Mouse (Mus musculus) ovary, postnatal 10 days (tissue): ENCODE results near the gene Hoxa2.

Experiments
- DNase-seq: peaks from one replicate; pipeline ENCODE4 v3.0.0; 2022; ENCODE audit warnings: low spot score

The Hoxa2 gene

DNA sequence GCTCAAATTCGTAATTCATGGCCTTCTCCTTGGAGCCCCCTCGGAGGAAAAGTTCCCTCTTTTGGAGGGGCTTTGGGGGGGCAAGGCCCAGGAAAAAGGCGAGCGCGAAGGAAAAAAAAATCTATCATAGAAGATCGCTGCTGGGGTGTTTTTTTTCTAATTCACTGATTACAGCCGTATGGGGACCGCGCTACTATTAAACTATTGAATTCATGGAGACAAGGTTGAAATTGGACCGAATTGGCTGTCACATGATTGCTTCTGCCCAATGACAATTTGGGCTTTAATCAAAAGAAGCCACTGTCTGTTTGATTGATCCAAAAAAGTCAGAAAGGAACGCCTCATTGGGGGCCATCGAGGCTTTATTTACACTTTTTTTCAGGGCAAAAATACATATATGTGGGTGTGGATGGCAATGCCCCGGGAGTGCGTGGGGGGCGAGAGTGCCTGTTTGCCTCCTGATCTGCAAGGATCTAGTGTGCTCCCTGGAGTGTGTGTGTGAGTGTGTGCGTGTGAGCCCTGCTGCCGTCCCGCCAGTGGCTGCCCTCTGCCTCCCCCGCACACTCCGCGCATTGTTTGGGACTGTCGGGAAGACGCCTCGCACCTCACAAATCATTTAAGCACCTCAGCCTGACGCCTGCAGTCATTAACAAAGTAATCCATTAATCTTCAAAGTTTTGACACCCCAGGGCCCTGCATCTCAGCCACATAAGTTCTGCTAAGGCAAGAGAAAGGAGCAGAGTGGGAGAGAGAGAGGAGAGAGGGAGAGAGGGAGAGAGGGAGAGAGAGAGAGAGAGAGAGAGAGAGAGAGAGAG lies at the start of gene Hoxa2:
Hoxa2 (minus strand) TSS at position 206 of the 815 bp plus-strand sequence.
- no peak for DNase-seq

DNA sequence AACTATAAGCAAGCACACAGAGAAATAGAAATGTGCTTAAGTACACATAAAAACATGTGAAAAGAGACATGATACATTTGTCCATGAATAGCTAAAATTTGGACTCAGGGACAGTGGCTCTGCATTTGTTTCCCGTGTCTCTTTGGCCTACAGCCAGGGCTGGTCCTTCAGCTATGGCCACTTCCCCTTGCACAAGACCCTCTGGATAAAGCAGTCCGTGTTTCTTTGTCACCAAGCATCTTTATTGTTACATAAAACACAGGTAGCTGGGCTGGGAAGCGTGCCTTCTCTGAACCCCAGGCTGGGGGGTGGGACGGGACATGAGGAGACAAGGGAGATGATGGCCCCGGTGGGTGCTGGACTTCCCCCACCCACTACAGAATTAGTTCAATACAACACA lies 49.6 kb upstream of the Hoxa2 start:
- DNase-seq, result no peak

DNA sequence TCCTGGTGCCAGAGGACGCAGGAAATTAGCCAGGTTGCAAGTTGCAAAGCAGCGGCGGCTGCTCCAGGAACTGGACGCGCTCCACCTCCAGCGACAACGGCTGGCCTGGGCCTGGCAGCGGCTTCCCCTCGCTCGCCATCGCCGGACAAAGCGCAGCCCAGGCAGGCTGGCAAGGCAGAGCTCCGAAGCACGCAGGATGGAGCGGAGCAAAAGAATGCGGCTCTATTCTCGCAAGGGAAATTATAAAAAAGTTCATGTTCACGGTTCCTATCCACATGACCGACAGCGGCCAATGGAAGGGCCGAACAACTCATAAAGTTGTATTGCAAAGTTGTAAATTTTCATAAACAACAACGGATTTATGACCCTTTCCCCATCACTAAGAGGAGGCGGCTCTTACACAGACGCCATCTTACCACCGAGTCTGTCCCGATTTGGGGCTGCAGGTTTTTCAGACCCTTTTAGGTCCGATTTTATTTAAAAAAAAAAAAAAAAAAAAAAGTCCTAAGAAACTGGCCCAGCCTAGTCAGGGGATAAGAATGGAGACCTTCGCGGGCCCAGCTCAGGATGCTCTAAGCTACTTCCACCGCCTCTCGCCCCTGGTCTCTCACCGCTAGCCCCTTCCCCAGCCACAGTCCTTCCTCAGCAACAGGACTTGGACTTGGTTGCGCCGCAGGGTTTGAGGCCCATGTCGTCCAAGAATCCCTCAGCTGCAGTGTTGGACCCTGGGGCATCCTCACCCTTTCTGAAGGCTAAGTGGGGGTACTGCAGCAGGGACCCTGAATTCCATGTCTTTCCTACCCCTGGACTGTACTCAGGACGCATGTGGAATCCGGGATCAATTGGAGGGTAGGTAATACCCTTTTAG lies 48.7 kb upstream of the Hoxa2 start, which contains the start of the genes Hoxa3 and Gm28308:
Hoxa3 (minus strand) TSS at position 218 of the 868 bp plus-strand sequence.
Gm28308 (minus strand) TSS at position 221 of the 868 bp plus-strand sequence.
- peak; percentile 2 for DNase-seq

DNA sequence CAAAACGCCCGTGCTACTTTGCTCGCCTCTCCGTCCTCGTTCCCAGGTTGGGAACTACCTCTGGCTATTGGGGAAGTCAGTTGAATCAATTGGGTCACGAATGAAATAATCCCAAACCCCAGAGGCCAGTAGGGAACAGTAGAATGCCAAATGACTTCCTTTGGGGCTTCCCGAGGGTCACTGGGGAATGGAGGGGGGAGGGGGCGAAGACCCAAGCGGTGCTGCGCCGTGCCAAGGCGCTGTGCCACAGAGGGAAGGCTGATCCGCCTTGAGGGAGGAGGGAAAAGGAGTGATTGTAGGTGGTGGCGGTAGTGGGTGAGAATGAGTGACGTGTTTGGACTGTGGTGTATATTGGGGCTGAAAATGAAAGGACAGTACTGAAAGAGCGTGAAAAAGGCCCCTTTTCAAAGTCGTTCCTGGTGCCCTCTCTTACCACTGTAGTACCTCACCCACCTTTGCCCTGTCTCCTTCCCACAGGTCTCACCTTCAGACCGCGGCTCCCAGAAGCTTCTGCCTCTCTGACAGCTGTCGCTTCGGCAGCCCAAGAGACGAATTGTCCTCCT lies 48.0 kb upstream of the Hoxa2 start:
- DNase-seq, result peak; percentile 31

DNA sequence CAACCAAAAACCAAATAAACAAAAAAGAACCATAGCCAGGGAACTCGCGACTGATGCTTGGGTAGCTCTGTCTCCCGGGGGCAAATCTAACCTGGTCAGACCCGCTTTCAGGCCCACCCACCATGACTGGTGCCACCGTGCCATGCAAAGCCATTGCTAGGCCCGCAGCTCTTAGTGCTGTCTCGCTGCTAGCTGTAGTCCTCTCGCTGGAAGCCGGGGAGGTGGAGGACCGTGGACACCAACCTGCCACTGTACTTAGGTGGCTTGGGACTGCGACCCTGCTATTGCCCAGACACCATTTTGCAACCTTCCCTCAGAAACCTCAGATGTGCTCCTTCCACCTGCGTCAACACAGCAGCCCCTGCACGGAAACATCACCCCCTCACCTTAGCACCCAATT lies 47.3 kb upstream of the Hoxa2 start:
- no peak for DNase-seq

DNA sequence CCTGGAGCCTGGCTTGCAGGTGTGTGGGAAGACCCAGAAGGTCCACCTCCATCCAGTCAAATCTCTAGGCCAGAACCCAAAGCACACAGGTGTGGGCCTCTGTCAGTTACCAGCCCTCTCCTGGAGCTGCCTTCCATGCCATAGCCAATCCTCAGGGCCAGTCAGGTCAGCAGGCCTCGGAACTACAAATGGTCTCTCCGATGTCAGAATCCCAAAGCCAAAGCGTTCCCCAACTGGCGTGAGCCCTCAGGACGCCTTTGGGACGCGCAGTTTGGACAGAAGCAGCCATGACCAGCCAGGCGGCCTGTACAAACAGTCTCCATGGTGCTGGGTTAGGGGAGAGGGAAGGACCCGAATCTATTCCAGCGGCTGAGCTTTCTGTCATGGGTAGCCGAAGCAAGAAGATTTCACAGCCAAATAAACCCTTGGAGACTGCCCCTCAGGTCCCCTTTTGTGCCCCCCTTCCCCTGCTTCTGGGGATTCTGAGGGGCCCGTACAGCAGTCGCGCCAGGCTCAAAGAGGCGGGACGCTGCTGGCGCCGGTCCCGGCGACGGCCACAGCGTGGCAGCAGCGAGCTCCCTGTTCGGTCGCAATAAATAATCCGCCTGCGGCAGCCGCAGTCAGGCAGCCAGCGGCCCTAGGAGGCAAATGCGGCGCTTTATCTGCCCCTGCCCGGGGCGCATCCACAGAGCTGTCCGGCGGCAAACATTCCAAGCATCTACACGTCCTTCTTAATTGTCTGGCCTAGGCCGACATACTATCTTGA lies 46.7 kb upstream of the Hoxa2 start:
- DNase-seq, result peak; percentile 65

DNA sequence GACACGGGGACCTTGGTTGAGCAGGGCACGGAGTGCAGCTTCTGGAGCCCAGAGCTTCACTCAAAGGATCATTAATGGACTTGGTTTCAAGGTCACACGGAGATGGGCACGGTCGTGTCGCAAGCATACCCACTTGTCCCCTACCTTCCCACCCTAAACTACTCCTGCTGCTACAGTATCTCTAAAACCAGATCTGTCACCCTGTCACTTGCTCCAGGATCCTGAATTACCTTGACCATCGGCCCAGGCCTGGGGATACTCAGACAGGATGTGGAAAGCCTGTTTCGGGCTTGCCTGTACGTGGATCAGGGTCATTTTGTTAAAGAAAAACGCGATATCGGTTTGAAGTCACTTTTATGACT lies 45.0 kb upstream of the Hoxa2 start:
- DNase-seq, result no peak

DNA sequence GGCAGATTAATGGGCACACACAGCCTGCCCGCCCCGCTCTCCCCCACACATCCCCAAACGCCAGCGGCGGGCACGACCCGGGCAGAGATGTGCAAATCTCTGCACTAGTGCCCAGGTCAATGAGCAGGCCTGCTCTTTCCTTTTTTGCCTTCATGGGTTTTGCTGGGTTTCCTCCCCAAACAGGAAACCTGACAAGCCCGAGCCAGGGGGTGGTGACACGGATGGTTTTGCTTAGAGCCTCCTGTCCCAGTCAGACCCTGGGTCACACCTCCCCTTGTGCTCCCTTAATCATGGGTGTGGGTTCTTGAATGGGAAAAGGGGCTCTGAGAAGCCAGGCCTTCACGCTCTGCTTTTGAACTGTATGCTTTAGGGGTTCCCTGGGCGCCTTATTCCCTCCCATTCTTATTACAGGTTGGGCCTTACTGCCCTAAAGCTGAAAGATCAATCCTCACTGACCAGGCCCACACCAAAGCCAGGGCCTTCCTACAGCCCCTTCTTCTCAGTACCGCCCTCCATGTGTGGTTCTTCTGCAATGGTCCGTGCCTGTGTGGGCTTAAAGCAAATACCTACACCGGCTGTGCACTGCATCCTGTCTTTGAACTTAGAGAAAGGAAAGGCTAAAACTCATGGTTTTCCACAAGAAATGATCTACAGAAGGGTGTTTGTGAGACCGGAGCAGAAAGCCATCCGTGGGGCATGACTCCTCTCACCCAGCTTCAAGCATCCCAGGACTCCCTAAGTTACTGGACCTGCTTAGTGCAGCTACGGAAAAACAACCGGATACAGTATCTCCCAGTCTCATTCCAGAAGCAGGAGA lies 44.4 kb upstream of the Hoxa2 start:
- DNase-seq, result no peak

DNA sequence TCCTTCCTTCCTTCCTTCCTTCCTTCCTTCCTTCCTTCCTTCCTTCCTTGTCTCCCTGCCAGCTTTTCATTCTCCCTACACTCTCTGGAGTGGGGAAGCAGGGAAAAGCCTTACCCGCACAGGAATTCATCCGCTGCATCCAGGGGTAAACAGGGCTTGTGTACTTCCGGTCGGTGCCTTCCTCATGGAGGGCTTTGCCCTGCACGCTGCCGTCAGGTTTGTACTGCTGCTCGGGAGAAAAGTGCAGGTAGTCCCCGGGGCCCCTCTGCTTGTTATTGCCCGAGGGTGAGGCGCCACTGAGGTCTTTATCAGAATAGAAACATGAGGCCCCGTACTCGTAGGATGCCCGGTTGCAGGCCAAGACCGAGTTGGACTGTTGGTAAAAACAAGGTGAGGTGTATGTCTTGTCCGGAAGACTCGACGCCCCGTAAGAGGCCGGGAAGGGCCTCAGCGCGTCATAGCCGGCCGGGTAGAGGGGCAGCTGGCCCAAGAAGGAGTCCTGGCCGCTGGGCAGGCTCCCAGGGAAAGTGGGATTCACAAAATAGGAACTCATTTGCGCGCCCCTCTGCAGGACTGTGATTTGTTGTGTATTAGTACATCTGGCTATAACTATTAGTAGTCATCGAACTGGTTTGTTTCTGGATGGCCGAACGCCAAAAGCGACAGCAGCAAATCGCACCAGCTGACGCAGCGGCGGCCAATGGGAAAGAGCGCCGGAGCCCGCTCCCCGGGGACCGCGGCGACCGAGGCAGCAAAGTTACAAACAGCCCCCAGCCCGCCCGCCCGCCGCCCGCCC lies 43.6 kb upstream of the Hoxa2 start, which contains the start of gene Hoxa6:
Hoxa6 (minus strand) TSS at position 651 of the 796 bp plus-strand sequence.
- DNase-seq, result peak; percentile 21

DNA sequence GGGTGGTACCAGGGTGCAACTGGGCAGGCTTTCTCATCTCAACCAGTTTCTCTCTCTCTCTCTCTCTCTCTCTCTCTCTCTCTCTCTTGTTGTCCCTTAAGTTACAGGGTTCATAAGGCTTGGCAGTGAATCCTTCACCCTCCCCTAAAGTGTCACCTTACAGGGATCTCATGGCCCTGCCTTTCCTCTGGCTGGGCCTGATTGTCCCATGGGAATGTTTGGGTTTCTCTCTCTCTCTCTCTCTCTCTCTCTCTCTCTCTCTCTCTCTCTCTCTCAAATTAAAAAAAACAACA lies 43.0 kb upstream of the Hoxa2 start:
- DNase-seq, result no peak

DNA sequence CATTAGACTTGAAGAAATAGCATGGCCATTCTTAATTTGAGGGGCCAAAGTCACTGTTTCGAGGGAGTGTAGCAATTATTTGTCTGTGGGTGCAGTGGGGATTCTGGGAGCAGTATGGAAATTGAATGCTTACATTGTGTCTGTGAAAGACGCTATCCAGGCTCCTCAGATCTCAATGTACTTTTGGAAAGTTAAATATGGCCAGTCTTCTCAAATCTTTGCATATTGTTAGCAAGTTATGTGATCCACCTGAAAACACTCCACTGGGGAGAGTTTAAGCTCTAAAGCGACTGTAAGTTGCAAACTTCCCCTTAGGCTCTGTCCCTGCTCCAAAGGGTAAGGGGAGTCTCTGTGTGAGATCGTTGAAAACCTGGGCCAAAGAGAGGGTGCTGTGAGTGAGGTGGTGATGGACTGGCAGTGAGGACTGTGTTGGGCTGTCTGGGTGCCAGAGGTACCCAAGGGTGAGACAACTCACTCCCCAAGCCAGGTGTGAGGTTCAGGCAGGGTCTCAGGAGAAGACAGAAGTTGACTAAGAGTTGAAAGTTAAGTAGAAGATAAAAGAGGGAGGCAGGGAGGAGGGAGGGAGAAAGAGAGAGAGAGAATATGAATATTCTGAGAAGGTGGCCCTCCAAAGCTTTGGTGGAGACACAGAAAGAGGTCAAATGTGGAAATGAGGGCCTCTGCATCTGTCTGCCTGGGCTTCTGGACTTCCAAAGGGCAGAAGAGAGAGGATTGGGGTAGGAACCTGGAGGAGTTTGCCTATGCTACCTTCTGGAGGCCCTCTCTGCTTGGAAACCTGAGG lies 42.5 kb upstream of the Hoxa2 start:
- no peak for DNase-seq

DNA sequence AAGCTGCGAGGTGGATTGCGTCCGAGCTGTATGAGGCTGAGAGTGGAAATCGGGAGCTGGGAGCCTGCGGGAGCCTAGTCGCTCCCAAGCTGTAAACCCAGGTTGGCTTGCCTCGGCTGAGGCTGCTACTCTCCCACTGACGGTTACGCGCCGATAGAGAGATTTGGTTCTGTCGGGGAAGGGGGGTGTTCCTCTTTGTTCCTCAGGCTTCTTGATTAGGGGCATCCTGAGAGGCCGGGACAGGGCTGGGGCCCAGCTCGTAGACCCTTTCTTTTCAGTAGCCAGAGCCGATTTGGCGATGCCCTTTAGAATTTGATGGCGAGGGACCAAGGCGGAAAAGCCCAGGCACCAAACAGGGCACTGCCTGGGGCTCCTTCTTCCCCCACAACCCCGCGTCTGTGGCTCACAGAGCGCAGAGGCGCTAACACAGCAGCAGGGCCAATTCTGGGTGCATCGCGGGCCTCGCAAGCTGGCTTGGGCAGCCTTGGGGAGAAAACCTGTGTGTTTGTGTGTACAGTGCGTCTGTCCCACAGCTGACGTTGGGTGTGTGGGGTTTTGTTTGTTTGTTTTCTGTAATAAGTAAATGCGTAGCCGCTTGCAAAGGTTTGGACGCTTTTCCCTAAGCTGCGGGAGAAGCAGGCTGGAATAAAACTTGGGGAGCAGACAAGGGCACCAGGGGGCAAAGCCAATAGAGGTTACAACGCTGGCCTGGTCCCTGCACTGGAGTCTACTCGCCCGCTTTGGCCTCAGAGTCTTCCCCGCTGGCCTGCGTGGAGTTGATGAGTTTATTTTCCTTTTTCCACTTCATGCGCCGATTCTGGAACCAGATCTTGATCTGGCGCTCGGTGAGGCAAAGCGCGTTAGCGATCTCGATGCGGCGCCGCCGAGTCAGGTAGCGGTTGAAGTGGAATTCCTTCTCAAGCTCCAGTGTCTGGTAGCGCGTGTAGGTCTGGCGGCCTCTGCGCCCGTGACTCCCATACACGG lies 41.3 kb upstream of the Hoxa2 start:
- no peak for DNase-seq

DNA sequence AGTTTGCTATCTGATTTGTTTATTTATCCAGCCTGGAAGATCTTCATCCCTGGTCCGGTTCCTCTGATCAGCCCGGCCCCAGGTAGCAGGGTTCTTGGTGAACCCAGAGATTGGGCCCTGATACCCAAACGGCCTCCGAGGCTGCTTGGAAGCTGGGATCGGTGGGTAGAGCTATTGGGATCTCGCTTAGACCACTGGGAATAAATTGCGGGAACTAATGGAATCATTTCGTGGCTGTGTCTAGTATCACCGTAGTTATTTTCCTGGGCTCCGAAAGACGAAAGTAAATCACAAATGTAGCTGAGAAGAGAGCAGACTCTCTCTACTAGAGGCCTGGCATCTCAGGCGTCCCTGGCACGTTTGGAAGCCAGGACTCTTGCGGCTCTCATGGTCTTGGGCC lies 40.6 kb upstream of the Hoxa2 start:
- no peak for DNase-seq

DNA sequence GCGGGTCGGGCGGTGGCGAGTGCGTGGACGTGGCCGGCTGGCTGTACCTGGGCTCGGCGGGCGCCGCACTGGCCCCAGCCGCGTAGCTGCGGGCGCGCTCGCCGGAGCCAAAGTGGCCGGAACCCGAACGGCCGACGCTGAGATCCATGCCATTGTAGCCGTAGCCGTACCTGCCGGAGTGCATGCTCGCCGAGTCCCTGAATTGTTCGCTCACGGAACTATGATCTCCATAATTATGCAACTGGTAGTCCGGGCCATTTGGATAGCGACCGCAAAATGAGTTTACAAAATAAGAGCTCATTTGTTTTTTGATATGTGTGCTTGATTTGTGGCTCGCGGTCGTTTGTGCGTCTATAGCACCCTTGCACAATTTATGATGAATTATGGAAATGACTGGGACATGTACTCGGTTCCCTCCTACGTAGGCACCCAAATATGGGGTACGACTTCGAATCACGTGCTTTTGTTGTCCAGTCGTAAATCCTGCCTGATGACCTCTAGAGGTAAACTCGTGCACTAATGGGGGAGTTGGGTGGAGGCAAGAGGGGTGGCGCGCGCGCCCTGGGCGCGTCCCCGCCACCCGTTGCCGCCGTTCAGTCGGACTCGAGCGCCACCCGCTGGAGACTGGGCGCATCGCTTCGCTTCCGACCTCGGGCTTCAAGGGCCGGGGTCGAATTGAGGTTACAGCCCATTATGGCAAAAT lies 39.6 kb upstream of the Hoxa2 start, which contains the start of gene Hoxa5:
Hoxa5 (minus strand) TSS at position 538 of the 703 bp plus-strand sequence.
- DNase-seq, result no peak

DNA sequence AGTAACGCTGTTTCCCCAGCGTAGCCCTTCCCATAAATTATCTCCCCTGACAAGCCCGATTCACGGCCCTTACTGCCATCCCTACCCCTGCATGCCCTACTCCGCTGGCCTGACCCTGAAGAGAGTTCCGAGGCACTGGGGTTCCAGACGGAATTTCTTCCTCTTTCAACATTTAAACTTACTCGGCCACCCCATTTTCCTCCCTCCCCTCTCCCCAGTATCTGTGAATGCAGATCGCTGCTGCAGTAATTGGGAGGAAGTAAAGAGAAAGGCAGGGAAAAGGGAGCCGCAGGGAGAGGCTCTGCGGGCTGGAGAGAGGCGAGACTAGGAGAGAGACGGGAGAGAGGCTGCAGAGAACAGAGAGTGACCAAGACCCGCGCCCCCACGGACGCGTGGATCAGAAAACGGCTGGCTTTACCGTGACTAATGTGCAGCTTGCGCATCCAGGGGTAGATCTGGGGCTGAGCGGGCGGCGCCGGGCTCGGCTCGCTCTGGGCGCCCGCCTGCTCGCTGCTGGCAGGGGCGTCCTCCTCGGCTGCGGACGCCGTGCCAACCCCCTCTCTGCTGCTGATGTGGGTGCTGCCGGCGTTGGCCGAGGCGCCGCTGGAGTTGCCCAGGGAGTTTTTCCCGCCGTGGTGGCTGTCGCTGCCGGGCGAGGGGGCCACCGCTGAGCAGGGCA lies 38.9 kb upstream of the Hoxa2 start:
- DNase-seq, result no peak

DNA sequence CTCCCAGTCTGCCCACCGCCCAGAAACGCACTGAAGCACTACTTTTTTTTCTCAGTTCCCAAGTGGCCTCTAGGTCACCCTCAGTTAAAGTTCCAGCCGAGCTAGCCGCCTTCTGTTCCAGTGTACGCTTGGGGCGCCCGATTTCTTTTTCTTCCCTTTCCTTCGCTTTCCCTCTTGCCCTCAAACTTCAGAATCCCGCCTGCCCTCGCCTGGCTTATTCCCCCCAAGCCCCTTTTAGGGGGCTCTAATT lies 38.4 kb upstream of the Hoxa2 start:
- DNase-seq, result no peak
